Mouse (Mus musculus) C2C12 (cell line): ENCODE measurements around the gene Herc1. TPM values are rescaled to one million over a fixed set of nuclear protein-coding genes. Genes with fewer than 3 reads are reported as not detected.

Experiments
- H3K27me3 ChIP-seq: one replicate; pipeline ENCODE4 v1.6.1; 2011; ENCODE audit not compliant: control insufficient read depth, insufficient read depth, insufficient read length
- H3K36me3 ChIP-seq: one replicate; pipeline ENCODE4 v1.6.1; 2011; ENCODE audit not compliant: control insufficient read depth, insufficient read depth
- H3K4me3 ChIP-seq: one replicate; pipeline ENCODE4 v1.5.1; 2011; ENCODE audit warnings: mild to moderate bottlenecking, control low read depth; ENCODE audit not compliant: poor library complexity, insufficient read depth, severe bottlenecking
- H3K79me2 ChIP-seq: one replicate; pipeline ENCODE4 v1.6.1; 2011; ENCODE audit not compliant: control insufficient read depth, insufficient read depth
- H3K79me3 ChIP-seq: one replicate; pipeline ENCODE4 v1.6.1; 2011; ENCODE audit warnings: low read depth, control low read depth
- H3ac ChIP-seq: one replicate; pipeline ENCODE3; 2011; ENCODE audit warnings: low read depth; ENCODE audit not compliant: control insufficient read depth, insufficient read length
- CEBPB ChIP-seq: IDR thresholded peaks from one replicate; pipeline ENCODE4 v1.6.1; 2011; ENCODE audit warnings: low read depth, mild to moderate bottlenecking, control low read depth, moderate library complexity
- CTCF ChIP-seq: IDR thresholded peaks from one replicate; pipeline ENCODE4 v1.5.1; 2011; ENCODE audit not compliant: control insufficient read depth, insufficient read depth, insufficient read length
- FOSL1 ChIP-seq: IDR thresholded peaks from one replicate; pipeline ENCODE4 v1.8.0; 2011; ENCODE audit warnings: mild to moderate bottlenecking, low read length; ENCODE audit not compliant: poor library complexity, insufficient read depth, severe bottlenecking
- MAX ChIP-seq: IDR thresholded peaks from one replicate; pipeline ENCODE4 v1.6.1; 2011; ENCODE audit warnings: mild to moderate bottlenecking, control low read depth
- MYOD1 ChIP-seq: IDR thresholded peaks from one replicate; pipeline ENCODE4 v1.6.1; 2011; ENCODE audit warnings: low read depth; ENCODE audit not compliant: control insufficient read depth, insufficient read length
- MYOG ChIP-seq: IDR thresholded peaks from one replicate; pipeline ENCODE4 v1.6.1; 2011; ENCODE audit not compliant: control insufficient read depth, insufficient read length; ENCODE audit errors: extremely low read depth
- USF1 ChIP-seq: IDR thresholded peaks from one replicate; pipeline ENCODE4 v1.6.1; 2011; ENCODE audit warnings: low read depth, mild to moderate bottlenecking, control low read depth, moderate library complexity
- polyA plus RNA-seq: library from polyadenylated mRNA; unstranded; fragments of >200 nt; fragmentation: generic; extraction: Trizol; gene quantifications from one replicate; pipeline ENCODE4 v1.2.1, GENCODE M21; 2012; ENCODE audit warnings: missing spikeins

Herc1 gene
- polyA plus RNA-seq, 1 experiment = 7.8 TPM

DNA sequence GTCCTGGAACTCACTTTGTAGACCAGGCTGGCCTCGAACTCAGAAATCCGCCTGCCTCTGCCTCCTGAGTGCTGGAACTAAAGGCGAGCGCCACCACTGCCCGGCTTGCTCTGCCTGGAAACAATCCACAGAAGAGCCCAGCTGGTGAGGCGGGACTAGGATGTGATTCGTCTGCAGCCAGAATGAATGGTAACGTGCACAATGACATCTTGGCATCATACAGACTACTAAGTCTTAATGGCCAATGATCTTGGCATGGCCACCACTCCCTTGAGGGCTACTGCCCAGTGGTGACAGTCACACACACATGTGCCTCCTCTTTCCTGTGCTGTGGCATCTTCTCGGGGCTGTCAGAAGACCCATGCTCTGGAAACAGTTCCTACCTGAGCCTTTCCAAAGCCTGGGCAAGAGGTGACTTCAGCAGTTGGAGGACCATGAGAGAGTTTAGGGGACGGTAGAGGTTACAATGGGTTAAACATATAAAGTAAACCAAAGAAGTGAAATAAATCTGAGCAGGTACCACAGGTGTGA lies 165.5 kb downstream of the Herc1 start:
- Histone ChIP-seq H3K79me2 (no peaks in the 10 kb centered on the region), H3K4me3 (no peak overlapping the region), H3ac (no peak overlapping the region), H3K27me3 (no peaks in the 10 kb centered on the region), H3K79me3 (no peaks in the 10 kb centered on the region), H3K36me3 (peaks cover 27% of the 10 kb centered on the region)
- no peak for TF ChIP-seq CTCF
- TF ChIP-seq USF1 = no peak
- TF ChIP-seq MYOG = no peak
- TF ChIP-seq MAX = no peak
- no peak for TF ChIP-seq CEBPB
- TF ChIP-seq MYOD1 = no peak
- no peak for TF ChIP-seq FOSL1

DNA sequence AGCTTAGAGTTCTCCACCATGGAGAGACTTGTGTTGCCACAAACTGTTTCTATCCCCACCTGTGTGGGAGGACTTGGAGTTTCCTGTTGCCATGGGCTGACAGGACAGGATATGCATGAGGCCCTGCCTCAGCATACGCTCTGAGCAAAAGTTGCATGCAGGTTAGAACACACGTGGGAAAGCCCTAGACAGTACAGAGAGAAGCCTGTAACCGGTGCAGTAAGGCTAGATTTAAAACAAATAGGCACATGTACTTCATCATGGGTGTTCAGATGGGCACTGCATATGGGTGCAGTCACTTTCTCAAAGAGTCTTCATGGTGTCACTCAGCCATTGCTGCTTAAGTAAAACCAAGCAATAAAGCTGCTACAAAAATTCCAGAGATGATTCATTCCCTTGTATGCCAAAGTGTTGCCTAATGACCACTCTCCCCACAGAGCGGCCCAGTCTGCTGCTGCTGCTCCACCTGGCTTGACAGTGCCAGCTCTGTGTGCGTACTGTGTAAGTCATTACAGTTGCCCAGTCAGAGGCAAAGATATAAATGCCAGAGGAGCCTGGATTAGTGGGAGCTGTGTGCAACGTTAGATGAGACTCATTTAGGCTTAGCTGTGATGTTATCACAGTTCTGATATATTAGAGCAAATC lies 166.2 kb downstream of the Herc1 start:
- Histone ChIP-seq H3K4me3 (no peak overlapping the region), H3K27me3 (no peaks in the 10 kb centered on the region), H3ac (no peak overlapping the region), H3K36me3 (peaks cover 27% of the 10 kb centered on the region), H3K79me3 (no peaks in the 10 kb centered on the region), H3K79me2 (no peaks in the 10 kb centered on the region)
- peak; percentile 69 for TF ChIP-seq CEBPB
- TF ChIP-seq FOSL1 = no peak
- TF ChIP-seq MYOD1 = no peak
- no peak for TF ChIP-seq MAX

DNA sequence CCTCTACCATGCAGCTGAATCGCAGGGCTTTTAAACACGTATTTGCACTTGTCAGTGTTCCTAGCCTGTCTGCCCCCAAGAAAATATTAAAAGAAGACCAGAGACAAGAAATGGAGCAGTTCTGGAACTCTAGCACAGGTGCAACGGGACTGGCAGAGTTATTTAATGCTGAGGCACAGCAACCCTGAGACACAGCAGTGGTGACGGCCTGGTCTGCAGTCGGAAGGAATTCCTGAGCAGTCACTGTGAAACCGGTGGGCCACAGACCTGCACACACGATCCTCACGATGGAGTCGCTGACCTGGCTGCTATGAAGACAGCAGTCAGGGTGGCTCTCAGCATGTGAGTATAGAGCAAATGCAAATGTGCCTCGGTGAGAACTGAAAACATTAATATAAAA lies 167.5 kb downstream of the Herc1 start:
- H3K79me2 ChIP-seq = no peaks in the 10 kb centered on the region
- peaks cover 27% of the 10 kb centered on the region for H3K36me3 ChIP-seq
- H3K4me3 ChIP-seq = no peak overlapping the region
- no peaks in the 10 kb centered on the region for H3K27me3 ChIP-seq
- no peaks in the 10 kb centered on the region for H3K79me3 ChIP-seq
- no peak overlapping the region for H3ac ChIP-seq
- TF ChIP-seq CEBPB (no peak), MYOG (no peak), MAX (no peak), USF1 (no peak), CTCF (no peak), MYOD1 (no peak), FOSL1 (no peak)

DNA sequence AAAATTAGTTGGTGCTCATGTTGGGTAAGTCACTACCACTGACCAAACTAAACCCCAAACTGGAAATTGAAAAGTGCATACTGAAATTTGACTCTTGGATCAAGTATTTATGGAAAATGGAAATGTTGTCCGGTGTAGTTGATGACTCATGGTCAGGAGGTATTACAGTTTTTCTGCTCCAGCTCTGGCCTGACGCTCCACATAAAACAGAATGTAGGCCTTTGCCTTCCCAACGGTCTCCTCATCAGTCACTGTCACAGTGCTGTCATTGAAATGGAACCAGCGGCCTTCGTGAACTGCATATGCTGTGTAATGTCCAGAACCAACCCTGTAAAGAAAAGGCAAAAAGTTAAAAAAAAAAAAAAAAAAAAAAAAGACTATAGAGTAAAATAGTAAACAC lies 168.0 kb downstream of the Herc1 start:
- no peaks in the 10 kb centered on the region for H3K79me2 ChIP-seq
- H3K79me3 ChIP-seq = no peaks in the 10 kb centered on the region
- H3K36me3 ChIP-seq = peaks cover 27% of the 10 kb centered on the region
- no peaks in the 10 kb centered on the region for H3K27me3 ChIP-seq
- no peak for TF ChIP-seq CEBPB
- no peak for TF ChIP-seq CTCF
- no peak for TF ChIP-seq MYOD1
- TF ChIP-seq MYOG = no peak
- no peak for TF ChIP-seq FOSL1
- H3K4me3 ChIP-seq = no peak overlapping the region
- H3ac ChIP-seq = no peak overlapping the region

DNA sequence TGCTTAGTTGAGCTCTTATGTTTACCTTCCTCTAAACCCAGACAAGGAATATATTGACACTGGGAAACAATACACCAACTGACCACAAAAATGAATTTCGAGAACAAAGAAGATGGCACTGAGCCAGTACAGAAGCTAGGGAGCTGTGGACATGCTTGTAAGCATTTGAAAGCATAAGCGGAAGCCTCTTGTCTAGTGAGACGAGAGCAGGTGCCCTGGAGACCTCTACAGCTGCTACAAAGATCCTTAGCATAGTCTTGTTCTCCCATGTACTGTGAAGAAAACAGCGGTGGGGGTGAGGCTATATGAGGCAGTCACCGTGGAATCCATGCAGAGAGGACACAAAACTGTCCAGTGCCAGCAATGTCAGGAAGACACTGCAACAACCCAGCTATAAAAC lies 168.7 kb downstream of the Herc1 start:
- peaks cover 27% of the 10 kb centered on the region for H3K36me3 ChIP-seq

DNA sequence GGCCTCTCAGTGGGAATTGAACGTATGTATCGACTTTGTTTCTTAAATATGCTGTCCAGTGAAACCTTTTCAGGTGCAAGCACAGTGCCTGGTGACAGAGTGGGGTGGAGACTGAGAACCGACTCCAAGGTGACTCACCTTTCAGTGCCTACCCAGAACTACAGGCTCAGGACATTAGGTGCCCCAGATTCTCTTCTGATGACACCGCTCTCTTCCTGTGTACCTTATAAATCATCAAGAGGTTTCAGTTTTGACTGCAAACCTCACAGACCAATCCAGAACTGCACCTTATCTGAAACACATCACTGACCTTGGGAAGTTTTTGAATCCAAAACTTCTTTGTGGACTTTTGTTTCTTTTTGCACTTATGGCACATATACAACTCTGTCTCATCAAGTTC lies 170.0 kb downstream of the Herc1 start:
- no peaks in the 10 kb centered on the region for H3K79me2 ChIP-seq
- no peaks in the 10 kb centered on the region for H3K79me3 ChIP-seq
- peaks cover 31% of the 10 kb centered on the region for H3K36me3 ChIP-seq
- TF ChIP-seq FOSL1 (no peak), MAX (no peak), USF1 (no peak), MYOD1 (no peak), MYOG (no peak), CEBPB (no peak), CTCF (no peak)
- H3ac ChIP-seq = no peak overlapping the region
- H3K27me3 ChIP-seq = no peaks in the 10 kb centered on the region
- H3K4me3 ChIP-seq = no peak overlapping the region

More for the DNA sequence above, 168.7 kb downstream of the Herc1 start:
- Histone ChIP-seq H3K27me3 (no peaks in the 10 kb centered on the region), H3K79me2 (no peaks in the 10 kb centered on the region), H3ac (no peak overlapping the region), H3K79me3 (no peaks in the 10 kb centered on the region), H3K4me3 (no peak overlapping the region)
- TF ChIP-seq CEBPB (no peak), USF1 (no peak), MYOD1 (no peak), MAX (no peak), MYOG (no peak), FOSL1 (no peak), CTCF (no peak)
